Mouse (Mus musculus) heart, embryonic 16.5 days (tissue): ENCODE data around the gene Nup210. TPM values are rescaled to one million over a fixed set of nuclear protein-coding genes. Genes with fewer than 3 reads are reported as not detected.

Source experiments
- ATAC-seq: fragments of 200-750 bp; cut with Nextera tagmentation; replicated peaks from 2 replicates; pipeline ENCODE4 v1.8.0; 2017; ENCODE audit warnings: moderate number of reproducible peaks; ENCODE audit not compliant: insufficient read depth, low FRiP score; ENCODE audit errors: extremely low read depth
- H3K27ac ChIP-seq: fragments of 300-500 bp; sonication (generic); 2 replicates; pipeline ENCODE4 v1.5.1; 2014; ENCODE audit warnings: mild to moderate bottlenecking, low read length, control low read depth, moderate library complexity
- H3K27me3 ChIP-seq: fragments of 300-500 bp; sonication (generic); 2 replicates; pipeline ENCODE4 v1.6.1; 2014; ENCODE audit warnings: low read length, mixed read lengths; ENCODE audit not compliant: control insufficient read depth, insufficient read depth
- H3K36me3 ChIP-seq: fragments of 300-500 bp; sonication (generic); 2 replicates; pipeline ENCODE4 v1.6.1; 2014; ENCODE audit not compliant: control insufficient read depth, insufficient read depth
- H3K4me1 ChIP-seq: fragments of 300-500 bp; sonication (generic); 2 replicates; pipeline ENCODE4 v1.6.1; 2014; ENCODE audit warnings: low read length, mixed read lengths; ENCODE audit not compliant: control insufficient read depth, insufficient read depth
- H3K4me2 ChIP-seq: fragments of 300-500 bp; sonication (generic); 2 replicates; pipeline ENCODE4 v1.6.1; 2014; ENCODE audit warnings: low read depth, mild to moderate bottlenecking, control low read depth, low read length
- H3K4me3 ChIP-seq: fragments of 300-500 bp; sonication (generic); 2 replicates; pipeline ENCODE4 v1.5.1; 2014; ENCODE audit warnings: mild to moderate bottlenecking, control low read depth, low read length
- H3K9ac ChIP-seq: fragments of 300-500 bp; sonication (generic); 2 replicates; pipeline ENCODE4 v1.6.1; 2014; ENCODE audit warnings: low read length, control low read depth
- H3K9me3 ChIP-seq: fragments of 300-500 bp; sonication (generic); replicated peaks from 2 replicates; pipeline ENCODE4 v1.6.1; 2016; ENCODE audit warnings: low read length; ENCODE audit not compliant: control insufficient read depth
- WGBS: fragments of 180-500 bp; shearing (Covaris S2); extraction: QIAGEN DNeasy Blood & Tissue Kit; methylation state at CpG from one replicate; pipeline ENCODE4 v1.1.7; 2014; 5-methylcytosine and 5-hydroxymethylcytosine counted together
- polyA plus RNA-seq: library from polyadenylated mRNA; unstranded; fragments of >200 nt; fragmentation: Nextera tagmentation; extraction: Ambion mirVana; gene quantifications from 2 replicates; pipeline ENCODE4 v1.2.1, GENCODE M21; 2015

Gene Nup210
- polyA plus RNA-seq, 1 experiment from 2014 or later = 10.9 TPM

GRCm38 (mm10) chr6:90988648-90989317, 127.8 kb downstream of the Nup210 start, which contains the start of gene Iqsec1:
TSS of gene Iqsec1 (minus strand) at chr6:90988685.
- no peaks in the 10 kb centered on the region for H3K27me3 ChIP-seq
- peak within 1 kb of the TSS; percentile 94 for H3K4me2 ChIP-seq
- peak within 1 kb of the TSS; percentile 62 for H3K4me3 ChIP-seq
- H3K36me3 ChIP-seq = no peaks in the 10 kb centered on the region
- ATAC-seq = peak; percentile 90
- peak within 1 kb of the TSS; percentile 79 for H3K9ac ChIP-seq
- peak within 1 kb of the TSS; percentile 62 for H3K27ac ChIP-seq
- WGBS = 2% methylated on average over 33 of the region's 39 CpGs
- peaks cover 37% of the 10 kb centered on the region for H3K4me1 ChIP-seq
- peaks cover 5% of the 10 kb centered on the region for H3K9me3 ChIP-seq

GRCm38 (mm10) chr6:90988299-90988625, 128.4 kb downstream of the Nup210 start:
- Histone ChIP-seq H3K4me1 (peaks cover 41% of the 10 kb centered on the region), H3K4me3 (peak overlapping the region; percentile 62), H3K9ac (peak overlapping the region; percentile 79), H3K27ac (peak overlapping the region; percentile 62), H3K27me3 (no peaks in the 10 kb centered on the region), H3K4me2 (peak overlapping the region; percentile 94), H3K36me3 (no peaks in the 10 kb centered on the region), H3K9me3 (peaks cover 5% of the 10 kb centered on the region)
- 0% methylated on average over 48 of the region's 59 CpGs for WGBS
- peak; percentile 21 for ATAC-seq

GRCm38 (mm10) chr6:90987561-90988298, 128.9 kb downstream of the Nup210 start:
- H3K36me3 ChIP-seq = no peaks in the 10 kb centered on the region
- H3K4me1 ChIP-seq = peaks cover 46% of the 10 kb centered on the region
- H3K4me2 ChIP-seq = peak overlapping the region; percentile 94
- ATAC-seq = 0 out of 2 replicates have a peak, but pooled peaks have one; percentile 8
- peak overlapping the region; percentile 62 for H3K27ac ChIP-seq
- peaks cover 5% of the 10 kb centered on the region for H3K9me3 ChIP-seq
- peak overlapping the region; percentile 62 for H3K4me3 ChIP-seq
- no peaks in the 10 kb centered on the region for H3K27me3 ChIP-seq
- H3K9ac ChIP-seq = peak overlapping the region; percentile 79
- WGBS = under 1% methylated on average over 69 of the region's 76 CpGs

GRCm38 (mm10) chr6:90984101-90984500, 132.5 kb downstream of the Nup210 start:
- H3K4me2 ChIP-seq = no peak overlapping the region
- H3K27me3 ChIP-seq = no peaks in the 10 kb centered on the region
- peak overlapping the region; percentile 68 for H3K27ac ChIP-seq
- no peaks in the 10 kb centered on the region for H3K36me3 ChIP-seq
- no peak overlapping the region for H3K9ac ChIP-seq
- H3K4me1 ChIP-seq = peaks cover 57% of the 10 kb centered on the region
- no peaks in the 10 kb centered on the region for H3K9me3 ChIP-seq
- WGBS = 24% methylated on average over 3 of the region's 3 CpGs
- ATAC-seq = no peak
- no peak overlapping the region for H3K4me3 ChIP-seq

GRCm38 (mm10) chr6:90974279-90974678, 142.3 kb downstream of the Nup210 start:
- WGBS = 44% methylated on average over 2 of the region's 2 CpGs
- no peaks in the 10 kb centered on the region for H3K36me3 ChIP-seq
- no peak overlapping the region for H3K27ac ChIP-seq
- ATAC-seq = no peak
- H3K9ac ChIP-seq = no peak overlapping the region
- no peaks in the 10 kb centered on the region for H3K27me3 ChIP-seq
- peaks cover 19% of the 10 kb centered on the region for H3K4me1 ChIP-seq
- H3K4me2 ChIP-seq = no peak overlapping the region
- H3K9me3 ChIP-seq = no peaks in the 10 kb centered on the region
- no peak overlapping the region for H3K4me3 ChIP-seq

- peak overlapping the region; percentile 61 for H3K27ac ChIP-seq
- H3K4me1 ChIP-seq = peaks cover 21% of the 10 kb centered on the region
- peak overlapping the region; percentile 21; the same call in 1 of the 2 replicates for H3K9ac ChIP-seq
- no peak overlapping the region for H3K4me3 ChIP-seq
- no peak overlapping the region for H3K4me2 ChIP-seq
- 0 out of 2 replicates have a peak, but pooled peaks have one; percentile 32 for ATAC-seq
- no peaks in the 10 kb centered on the region for H3K36me3 ChIP-seq
- no peaks in the 10 kb centered on the region for H3K9me3 ChIP-seq
- H3K27me3 ChIP-seq = no peaks in the 10 kb centered on the region
- 14% methylated on average over 2 of the region's 2 CpGs for WGBS
Observed at GRCm38 (mm10) chr6:90969341-90969871, 147.2 kb downstream of the Nup210 start.

Other genes starting within 250 kb of the Nup210 start
- 13.7 and 14.0 TPM in 2 replicates for gene Iqsec1, start 128.1 kb downstream of the Nup210 start, polyA plus RNA-seq
- 10.8 and 12.4 TPM in 2 replicates for gene Hdac11, start 39.8 kb upstream of the Nup210 start, polyA plus RNA-seq
- 158 and 162 TPM in 2 replicates for gene Fbln2, start 95.6 kb upstream of the Nup210 start, polyA plus RNA-seq